Mouse (Mus musculus) limb, embryonic 14.5 days (tissue): ENCODE measurements around the gene Slc15a4. TPM values are rescaled to one million over a fixed set of nuclear protein-coding genes. Genes with fewer than 3 reads are reported as not detected.

Experiments
- ATAC-seq: fragments of 200-750 bp; cut with Nextera tagmentation; 2 replicates; pipeline ENCODE4 v1.8.0; 2017; ENCODE audit warnings: low read depth, moderate number of reproducible peaks, moderate TSS enrichment; ENCODE audit not compliant: low FRiP score
- DNase-seq: peaks from one replicate; pipeline ENCODE4 v3.0.0-alpha.2; 2015; ENCODE audit warnings: low spot score
- H3K27ac ChIP-seq: fragments of 300-500 bp; sonication (generic); replicated peaks from 2 replicates; pipeline ENCODE4 v1.5.1; 2014; ENCODE audit warnings: low read depth, mild to moderate bottlenecking, low read length, moderate library complexity, mixed read lengths
- H3K27me3 ChIP-seq: fragments of 300-500 bp; sonication (generic); 2 replicates; pipeline ENCODE4 v1.6.1; 2014; ENCODE audit warnings: low read length, mixed read lengths; ENCODE audit not compliant: control insufficient read depth, insufficient read depth
- H3K36me3 ChIP-seq: fragments of 300-500 bp; sonication (generic); 2 replicates; pipeline ENCODE4 v1.6.1; 2014; ENCODE audit warnings: mild to moderate bottlenecking, low read length, moderate library complexity, mixed read lengths; ENCODE audit not compliant: control insufficient read depth, insufficient read depth
- H3K4me1 ChIP-seq: fragments of 300-500 bp; sonication (generic); 2 replicates; pipeline ENCODE4 v1.6.1; 2014; ENCODE audit warnings: antibody characterized with exemption, low read length, mixed read lengths; ENCODE audit not compliant: control insufficient read depth, insufficient read depth
- H3K4me2 ChIP-seq: fragments of 300-500 bp; sonication (generic); replicated peaks from 2 replicates; pipeline ENCODE4 v1.6.1; 2014; ENCODE audit warnings: low read depth, mild to moderate bottlenecking, low read length, moderate library complexity; ENCODE audit not compliant: severe bottlenecking
- H3K4me3 ChIP-seq: fragments of 300-500 bp; sonication (generic); replicated peaks from 2 replicates; pipeline ENCODE4 v1.5.1; 2014; ENCODE audit warnings: low read length
- H3K9ac ChIP-seq: fragments of 300-500 bp; sonication (generic); 2 replicates; pipeline ENCODE4 v1.6.1; 2014; ENCODE audit warnings: mild to moderate bottlenecking, low read depth, low read length, moderate library complexity; ENCODE audit not compliant: severe bottlenecking
- H3K9me3 ChIP-seq: fragments of 300-500 bp; sonication (generic); 2 replicates; pipeline ENCODE4 v1.6.1; 2016; ENCODE audit warnings: low read length; ENCODE audit not compliant: control insufficient read depth
- POLR2A ChIP-seq: fragments of 200-500 bp; IDR thresholded peaks from 2 replicates; pipeline ENCODE4 v1.8.0; 2012; ENCODE audit warnings: inconsistent platforms, mild to moderate bottlenecking, moderate library complexity, borderline replicate concordance; ENCODE audit not compliant: insufficient read depth, insufficient read length; ENCODE audit errors: extremely low read depth
- WGBS: fragments of 180-500 bp; shearing (Covaris S2); extraction: QIAGEN DNeasy Blood & Tissue Kit; methylation state at CpG from one replicate; pipeline ENCODE4 v1.1.7; 2014; 5-methylcytosine and 5-hydroxymethylcytosine counted together
- polyA plus RNA-seq, 2 experiments: library from polyadenylated mRNA; depleted of rRNA in 1 of 2; stranded (reverse) in 1 of 2; unstranded in 1 of 2; fragments of >200 nt; fragmentation: Nextera tagmentation in 1 of 2; extraction: Ambion mirVana in 1 of 2; gene quantifications; 2 replicates each; pipeline versions ENCODE4 v1.2.1 to v1.2.3; 2012 to 2014

Gene Slc15a4
- polyA plus RNA-seq, 2 experiments, result 19.3 to 22.0 TPM

DNA sequence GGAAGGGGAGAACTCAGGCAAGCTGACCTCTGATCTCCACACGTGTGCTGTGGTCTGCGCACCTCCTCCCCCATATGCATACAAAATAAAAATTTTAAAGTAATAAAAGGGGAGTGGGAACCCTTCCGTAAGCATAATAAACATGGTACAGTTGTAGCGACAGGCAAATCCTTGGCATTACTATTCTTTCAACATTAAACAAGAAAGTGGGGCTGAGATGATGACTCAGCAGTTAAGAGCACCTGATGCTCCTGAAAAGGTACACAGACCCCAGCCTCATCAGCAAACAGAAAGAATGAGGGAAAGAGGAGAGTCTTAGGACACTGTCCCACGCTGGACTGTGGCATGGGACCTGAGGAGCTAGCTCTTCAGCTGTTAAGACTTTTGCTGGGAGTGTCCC is 29.7 kb downstream of the Slc15a4 start:
- Histone ChIP-seq H3K4me1 (no peaks in the 10 kb centered on the region), H3K27me3 (no peaks in the 10 kb centered on the region), H3K36me3 (peaks cover 90% of the 10 kb centered on the region), H3K4me2 (no peak overlapping the region), H3K9ac (no peak overlapping the region), H3K27ac (no peak overlapping the region), H3K9me3 (no peaks in the 10 kb centered on the region), H3K4me3 (no peak overlapping the region)
- ATAC-seq, result no peak
- no peak for DNase-seq
- 95% methylated on average over 5 of the region's 5 CpGs for WGBS
- no peak for TF ChIP-seq POLR2A

DNA sequence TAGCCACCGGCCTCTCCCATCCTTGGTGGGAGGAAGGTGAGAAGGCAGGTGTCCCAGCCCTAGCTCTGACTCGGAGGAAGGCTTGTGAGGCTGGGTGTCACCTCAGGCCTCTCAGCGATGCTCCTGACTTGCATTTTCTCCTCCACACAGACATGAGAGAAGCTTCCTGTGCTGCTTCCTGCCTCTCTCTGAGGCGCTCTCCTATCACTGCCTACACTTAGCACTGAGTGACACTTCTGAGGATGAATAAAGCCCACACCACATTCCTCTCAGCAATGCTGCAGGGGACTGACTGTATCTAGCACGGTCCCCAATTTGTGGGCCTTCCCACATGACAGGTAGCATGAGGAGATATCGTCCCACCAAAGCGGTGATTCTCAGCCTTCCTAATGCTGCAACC is 35.8 kb downstream of the Slc15a4 start:
- TF ChIP-seq POLR2A, result no peak
- WGBS, result 97% methylated on average over 7 of the region's 7 CpGs
- no peak overlapping the region for H3K9ac ChIP-seq
- no peaks in the 10 kb centered on the region for H3K4me1 ChIP-seq
- H3K4me2 ChIP-seq, result no peak overlapping the region
- H3K9me3 ChIP-seq, result no peaks in the 10 kb centered on the region
- ATAC-seq (no peak), DNase-seq (no peak)
- no peak overlapping the region for H3K27ac ChIP-seq
- H3K27me3 ChIP-seq, result no peaks in the 10 kb centered on the region
- H3K4me3 ChIP-seq, result no peak overlapping the region
- H3K36me3 ChIP-seq, result peaks cover 86% of the 10 kb centered on the region

DNA sequence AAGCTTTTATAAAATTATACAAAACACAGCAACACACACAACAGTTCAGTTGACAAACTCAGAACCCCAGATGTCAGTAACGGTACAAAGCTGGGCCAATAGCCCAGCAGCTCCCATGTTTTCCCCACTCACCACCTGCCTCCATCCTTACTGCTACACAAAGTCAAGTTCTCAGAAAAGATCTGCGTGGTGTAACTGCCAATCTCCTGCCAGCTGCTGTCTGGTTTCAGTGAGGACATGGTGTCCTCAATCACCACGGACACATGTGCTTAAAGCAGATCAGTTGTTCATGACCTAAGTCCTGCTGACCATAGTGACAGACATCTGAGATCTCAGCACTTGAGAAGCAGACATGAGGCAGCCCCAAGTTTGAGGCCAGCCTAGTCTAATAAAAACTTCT is 37.0 kb downstream of the Slc15a4 start:
- Histone ChIP-seq H3K4me1 (no peaks in the 10 kb centered on the region), H3K27ac (no peak overlapping the region), H3K9me3 (no peaks in the 10 kb centered on the region), H3K4me2 (no peak overlapping the region), H3K27me3 (no peaks in the 10 kb centered on the region), H3K9ac (no peak overlapping the region), H3K36me3 (peaks cover 76% of the 10 kb centered on the region), H3K4me3 (no peak overlapping the region)
- WGBS, result 92% methylated on average over 3 of the region's 3 CpGs
- no peak for TF ChIP-seq POLR2A
- DNase-seq, result no peak
- ATAC-seq, result no peak

DNA sequence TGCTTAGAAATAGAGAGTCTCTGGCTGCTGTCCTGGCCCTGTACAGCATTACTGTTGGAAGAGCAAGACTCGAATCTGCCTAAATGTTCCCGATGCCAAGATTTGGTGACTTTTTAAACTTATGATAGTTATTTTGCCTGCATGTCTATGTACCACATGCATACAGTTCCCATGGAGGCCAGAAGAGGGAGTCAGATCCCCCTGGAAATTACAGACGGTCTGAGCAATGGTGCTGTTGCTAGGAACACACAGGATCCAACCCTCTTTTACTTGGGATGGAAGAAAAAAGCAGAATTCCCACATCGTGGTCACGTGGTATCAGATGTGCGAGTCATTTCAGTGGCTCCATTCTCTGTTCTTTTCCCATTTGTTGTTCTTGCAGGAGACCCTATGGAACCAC is 39.8 kb downstream of the Slc15a4 start:
- Histone ChIP-seq H3K36me3 (peaks cover 48% of the 10 kb centered on the region), H3K4me3 (no peak overlapping the region), H3K9ac (no peak overlapping the region), H3K27ac (no peak overlapping the region), H3K4me1 (no peaks in the 10 kb centered on the region), H3K4me2 (no peak overlapping the region), H3K9me3 (no peaks in the 10 kb centered on the region), H3K27me3 (no peaks in the 10 kb centered on the region)
- WGBS, result 83% methylated on average over 6 of the region's 6 CpGs
- no peak for TF ChIP-seq POLR2A
- no peak for ATAC-seq
- DNase-seq, result no peak

DNA sequence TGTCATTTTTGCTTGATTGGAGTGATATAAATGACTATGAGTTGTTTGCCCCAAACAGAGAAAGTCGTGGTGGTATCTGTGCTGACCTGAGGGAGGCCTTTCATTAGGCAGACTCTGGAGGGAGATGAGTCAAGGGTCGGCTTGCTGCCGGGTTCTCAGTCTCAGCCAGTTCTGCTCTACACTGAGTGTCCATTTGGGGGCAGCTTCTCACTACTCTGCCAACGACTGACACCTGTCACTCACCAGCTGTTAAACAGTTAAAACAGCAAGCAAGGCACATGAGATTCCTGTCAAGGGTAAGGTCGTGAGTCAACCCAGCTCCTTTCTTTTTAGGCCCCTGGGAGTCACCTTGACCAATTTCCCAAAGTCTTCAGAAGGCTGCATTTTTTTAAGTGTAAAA is 40.3 kb downstream of the Slc15a4 start:
- ATAC-seq, result no peak
- WGBS, result 68% methylated on average over 5 of the region's 5 CpGs
- Histone ChIP-seq H3K27ac (no peak overlapping the region), H3K4me3 (no peak overlapping the region), H3K36me3 (peaks cover 44% of the 10 kb centered on the region), H3K9ac (no peak overlapping the region), H3K4me2 (no peak overlapping the region), H3K9me3 (no peaks in the 10 kb centered on the region), H3K4me1 (no peaks in the 10 kb centered on the region), H3K27me3 (no peaks in the 10 kb centered on the region)
- TF ChIP-seq POLR2A, result no peak
- DNase-seq, result no peak

DNA sequence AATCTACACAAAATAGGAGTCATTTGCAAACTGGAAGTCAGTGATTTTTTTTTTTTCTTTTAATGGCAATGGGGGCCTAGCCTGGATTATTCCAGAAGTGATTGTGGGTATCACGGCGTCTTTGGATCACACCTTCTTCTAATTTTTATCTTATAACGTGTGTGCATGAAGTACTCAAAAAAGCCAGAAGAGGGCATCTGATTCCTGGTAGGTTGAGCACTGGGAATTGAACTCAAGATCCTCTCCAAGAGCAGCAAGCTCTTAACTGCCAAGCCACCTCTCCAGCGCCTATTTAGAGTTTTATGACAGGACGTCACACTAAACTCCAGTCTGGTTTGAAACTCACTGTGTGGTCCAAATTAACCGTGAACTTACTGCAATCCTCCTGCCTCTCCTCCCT is 44.8 kb downstream of the Slc15a4 start:
- WGBS, result 43% methylated on average over 6 of the region's 6 CpGs
- ATAC-seq, result no peak
- Histone ChIP-seq H3K9me3 (no peaks in the 10 kb centered on the region), H3K9ac (no peak overlapping the region), H3K4me1 (no peaks in the 10 kb centered on the region), H3K36me3 (no peaks in the 10 kb centered on the region; the same call in 1 of the 2 replicates), H3K27ac (no peak overlapping the region), H3K4me2 (no peak overlapping the region), H3K4me3 (no peak overlapping the region), H3K27me3 (no peaks in the 10 kb centered on the region)
- TF ChIP-seq POLR2A, result no peak
- DNase-seq, result no peak
